Mouse (Mus musculus) testis, postnatal 10 days (tissue): Measurements from ENCODE around the gene Ptpn11.

Source experiments
- DNase-seq: peaks from one replicate; pipeline ENCODE4 v3.0.0; 2021; ENCODE audit warnings: low spot score

The Ptpn11 gene

DNA sequence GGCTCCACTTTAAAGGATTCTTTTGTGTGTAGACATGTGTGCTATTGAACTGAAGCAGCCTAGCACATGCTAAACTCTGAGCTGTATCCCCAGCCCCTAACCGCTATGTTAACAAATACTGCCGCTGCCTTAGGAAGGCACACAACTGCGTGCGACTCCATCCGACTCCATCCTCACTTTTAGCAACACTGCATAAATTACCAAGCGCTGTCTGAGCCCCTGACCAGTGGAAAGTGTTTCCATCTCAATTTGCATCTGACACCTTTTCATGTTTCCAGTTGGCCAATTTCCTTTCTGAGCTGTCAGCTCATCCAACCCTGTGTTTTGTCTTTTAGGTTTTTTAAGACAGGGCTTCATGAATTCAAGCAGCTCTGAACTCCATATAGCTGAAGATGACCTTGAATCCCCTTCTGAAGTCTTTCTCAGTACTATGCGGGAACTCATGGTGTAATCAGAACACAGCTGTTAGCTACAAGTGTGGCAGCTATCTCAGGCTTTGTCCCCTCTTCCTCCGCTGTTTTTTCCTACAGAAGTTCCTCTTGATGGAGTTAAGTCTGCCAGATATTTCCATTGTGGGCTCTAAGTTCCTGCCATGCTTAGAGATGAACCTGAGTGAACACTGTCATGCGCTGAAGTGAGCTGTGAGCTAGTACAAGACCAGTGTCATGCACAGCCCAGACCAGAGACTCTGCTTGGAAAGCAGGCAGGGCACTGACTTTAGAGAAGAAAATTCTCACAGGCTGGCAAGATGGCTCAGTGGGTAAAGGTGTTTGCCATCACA, 11.9 kb downstream of the Ptpn11 start:
- DNase-seq, result no peak

DNA sequence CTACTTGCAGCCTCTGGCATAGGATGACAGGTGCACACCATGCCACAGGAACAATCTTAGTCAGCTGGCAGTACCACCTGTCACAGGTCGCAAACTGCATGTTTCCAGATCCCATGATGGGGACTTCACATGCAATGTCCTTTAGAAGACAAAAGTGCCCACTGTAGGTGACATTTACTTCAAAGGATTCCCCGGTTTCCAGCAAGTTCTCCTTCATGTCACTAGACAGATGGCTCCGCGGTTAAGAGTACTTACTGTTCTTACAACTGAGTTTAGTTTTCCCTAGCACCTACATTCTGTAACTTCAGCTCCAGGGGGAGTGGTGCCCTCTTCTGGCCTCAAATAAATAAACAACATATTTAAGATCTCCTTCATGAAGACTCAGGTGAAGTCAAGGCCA, 18.4 kb downstream of the Ptpn11 start:
- no peak for DNase-seq

GRCm38 (mm10) chr5:121169588-121169987, 21.6 kb downstream of the Ptpn11 start:
- DNase-seq, result no peak

DNA sequence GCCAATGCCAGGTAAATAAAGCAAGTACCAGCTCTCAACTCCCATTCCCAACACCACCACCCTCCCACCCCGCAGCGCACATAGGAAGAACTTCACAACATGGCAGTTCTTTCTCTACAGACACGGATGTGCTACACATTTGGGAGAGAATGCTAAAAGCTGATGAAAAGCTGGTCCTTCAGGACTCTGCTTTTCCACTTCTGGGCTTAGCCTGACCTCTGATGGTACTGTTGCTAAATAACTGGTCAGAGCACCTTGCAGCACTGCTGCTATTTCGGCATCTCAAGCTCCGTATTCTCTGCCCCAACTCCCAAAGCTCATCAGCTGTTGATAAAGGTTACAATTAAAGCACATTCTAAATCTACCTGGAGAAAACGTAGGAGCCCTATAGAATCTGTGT, 24.3 kb downstream of the Ptpn11 start:
- DNase-seq, result no peak

DNA sequence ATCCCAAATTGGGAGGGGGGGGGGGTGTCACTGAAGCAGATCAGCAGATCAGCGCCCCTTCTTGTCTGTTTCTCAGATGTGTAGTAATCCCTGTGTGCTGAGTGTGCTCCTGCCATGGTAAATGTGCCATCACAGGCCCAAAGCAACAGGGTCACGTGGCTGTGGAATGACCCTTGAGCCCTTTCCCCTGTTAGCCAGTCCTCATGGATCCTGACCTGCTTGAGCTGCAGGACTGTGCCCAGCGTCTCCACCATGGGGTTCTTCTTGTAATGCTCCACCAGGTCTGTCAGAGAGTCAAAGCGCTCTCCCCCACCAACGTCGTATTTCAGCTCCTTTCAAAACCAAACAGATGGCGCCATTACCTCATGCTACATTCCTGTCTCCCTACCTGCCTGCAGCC, 28.3 kb downstream of the Ptpn11 start:
- DNase-seq, result no peak

DNA sequence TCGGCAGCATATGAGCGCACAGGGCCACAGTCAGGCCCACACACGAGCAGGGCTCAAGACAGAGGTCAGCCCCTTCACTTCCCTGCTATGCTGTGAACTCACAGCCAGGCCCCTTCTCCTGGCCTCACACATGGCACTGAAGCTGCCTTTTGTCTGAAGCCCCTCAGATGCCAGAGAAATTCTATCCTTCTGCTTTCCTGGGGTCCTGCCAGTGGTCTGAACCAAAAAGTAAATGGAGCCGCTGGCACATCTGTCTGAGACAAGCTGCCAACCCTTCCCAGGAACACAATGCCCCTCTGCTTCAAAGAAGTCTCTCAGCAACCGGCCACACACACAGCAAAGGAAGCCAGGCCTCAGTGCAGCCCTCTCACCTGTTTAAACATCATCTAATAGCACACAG, 28.9 kb downstream of the Ptpn11 start:
- no peak for DNase-seq

DNA sequence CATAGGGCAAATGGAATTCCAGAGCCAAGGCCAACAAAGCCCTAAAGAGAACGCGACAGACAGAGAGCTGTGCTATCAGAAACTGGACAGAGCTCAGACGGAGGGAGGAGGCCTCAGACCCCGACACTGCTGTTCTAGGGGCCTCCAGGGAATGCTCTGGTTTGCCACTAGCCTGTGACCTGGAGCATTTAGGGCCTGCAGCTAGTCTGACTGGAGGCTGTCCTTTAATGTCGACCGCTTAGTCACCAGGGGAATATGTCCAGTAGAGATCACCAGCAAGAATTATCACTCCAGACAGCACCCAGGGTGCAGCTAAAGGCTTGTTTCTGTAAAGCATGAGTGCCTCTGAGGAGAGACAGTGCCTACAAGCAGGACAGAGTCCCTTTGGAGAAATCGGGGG, 32.2 kb downstream of the Ptpn11 start:
- DNase-seq, result no peak

DNA sequence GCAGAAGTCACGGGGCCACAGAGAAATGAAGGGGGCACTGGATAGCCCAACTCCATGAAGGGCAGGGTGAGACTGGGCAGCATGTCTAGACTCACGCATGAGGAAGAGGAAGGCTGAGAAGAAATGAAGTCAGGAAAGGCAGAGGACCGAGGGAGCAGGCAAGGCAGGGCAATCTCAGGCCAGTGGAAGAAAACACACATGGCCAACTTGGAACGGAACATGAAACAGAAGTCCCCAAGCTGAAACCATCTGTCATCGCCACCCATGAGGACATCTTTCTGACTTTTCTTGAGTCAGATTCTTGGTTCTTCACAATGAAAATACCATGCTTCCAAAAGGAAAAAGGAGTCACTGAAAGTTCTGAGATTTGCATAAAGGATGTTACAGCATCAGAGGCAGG, 33.7 kb downstream of the Ptpn11 start:
- DNase-seq, result no peak

- DNase-seq, result no peak
Measured at GRCm38 (mm10) chr5:121157017-121157416, 34.2 kb downstream of the Ptpn11 start.

DNA sequence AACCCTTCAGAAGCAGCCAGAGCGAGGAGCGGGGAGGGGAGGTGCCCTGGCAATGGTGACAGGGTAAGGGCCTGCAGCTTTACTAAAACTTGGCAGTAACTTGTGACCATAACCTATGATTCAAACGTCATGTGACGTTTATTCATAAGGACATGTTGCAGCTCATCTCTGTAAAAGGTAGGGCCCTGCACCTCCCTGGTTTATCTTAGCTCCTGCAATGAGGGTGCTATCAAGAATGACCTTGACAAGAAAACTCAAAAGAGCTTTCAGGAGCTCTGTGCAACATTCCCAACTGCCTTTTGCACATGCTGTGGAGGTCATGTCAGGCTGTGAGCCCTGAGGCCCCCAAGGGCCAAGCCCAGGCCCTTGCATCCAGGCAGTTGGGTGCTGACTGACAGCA, 35.1 kb downstream of the Ptpn11 start:
- DNase-seq, result no peak

DNA sequence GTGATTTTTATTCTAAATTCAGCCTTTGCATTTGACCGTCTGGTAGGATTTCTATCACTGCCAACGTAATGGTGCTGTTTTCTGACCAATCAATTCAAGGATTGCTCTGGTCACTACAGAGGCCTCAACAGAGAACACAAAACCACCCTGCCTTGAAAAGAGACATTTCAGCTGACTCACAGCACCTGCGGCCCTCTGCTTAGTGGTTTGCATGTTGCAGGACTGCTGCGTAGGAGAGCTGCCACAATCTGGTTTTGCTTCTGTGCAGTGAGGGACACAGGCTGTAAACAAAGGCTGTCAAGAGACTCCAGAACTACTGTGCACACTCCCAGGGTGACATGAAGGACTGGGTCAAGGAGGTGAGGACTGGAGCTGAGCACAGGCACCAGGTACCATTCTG, 40.5 kb downstream of the Ptpn11 start:
- DNase-seq, result no peak

DNA sequence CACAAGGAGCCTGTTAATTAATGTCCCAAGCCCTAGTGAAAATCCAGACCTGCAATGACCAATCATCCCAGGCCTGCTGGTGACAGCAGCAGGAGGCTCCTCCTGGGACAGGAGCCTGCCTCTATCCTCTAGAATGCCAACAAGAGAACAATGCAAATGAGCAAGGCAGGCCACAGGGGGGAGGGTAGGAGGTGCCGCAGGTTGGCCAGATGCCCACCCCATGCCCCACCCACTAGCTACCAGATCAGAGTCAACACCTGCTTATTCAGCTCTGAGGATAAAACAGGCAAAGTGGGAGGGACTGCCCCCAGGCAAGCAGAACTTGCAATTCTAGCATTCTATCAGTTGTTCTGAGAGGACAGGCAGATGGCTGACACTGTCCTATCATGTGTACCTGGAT, 42.0 kb downstream of the Ptpn11 start:
- DNase-seq, result no peak

GRCm38 (mm10) chr5:121146275-121146674, 44.9 kb downstream of the Ptpn11 start:
- no peak for DNase-seq

DNA sequence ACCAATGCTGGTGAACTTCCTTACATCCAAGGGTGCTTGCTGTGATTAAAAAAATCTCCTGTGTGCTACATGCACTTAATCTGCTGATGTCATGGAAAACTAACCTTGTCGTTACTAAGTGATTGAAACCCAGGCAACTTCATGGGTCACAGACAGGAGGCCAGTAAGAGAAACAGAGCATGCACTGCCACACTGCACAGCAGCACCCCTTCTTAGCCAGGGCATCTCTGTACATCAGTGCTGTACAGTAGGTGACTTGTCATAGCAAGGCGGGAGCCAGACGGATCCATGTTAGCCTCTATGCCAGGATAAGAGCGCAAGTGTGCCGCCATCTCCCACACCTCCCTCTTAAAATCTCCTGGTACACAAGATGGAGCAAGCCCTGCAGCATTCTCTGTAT, 45.6 kb downstream of the Ptpn11 start:
- DNase-seq, result no peak

GRCm38 (mm10) chr5:121144441-121145238, 46.6 kb downstream of the Ptpn11 start:
- no peak for DNase-seq

DNA sequence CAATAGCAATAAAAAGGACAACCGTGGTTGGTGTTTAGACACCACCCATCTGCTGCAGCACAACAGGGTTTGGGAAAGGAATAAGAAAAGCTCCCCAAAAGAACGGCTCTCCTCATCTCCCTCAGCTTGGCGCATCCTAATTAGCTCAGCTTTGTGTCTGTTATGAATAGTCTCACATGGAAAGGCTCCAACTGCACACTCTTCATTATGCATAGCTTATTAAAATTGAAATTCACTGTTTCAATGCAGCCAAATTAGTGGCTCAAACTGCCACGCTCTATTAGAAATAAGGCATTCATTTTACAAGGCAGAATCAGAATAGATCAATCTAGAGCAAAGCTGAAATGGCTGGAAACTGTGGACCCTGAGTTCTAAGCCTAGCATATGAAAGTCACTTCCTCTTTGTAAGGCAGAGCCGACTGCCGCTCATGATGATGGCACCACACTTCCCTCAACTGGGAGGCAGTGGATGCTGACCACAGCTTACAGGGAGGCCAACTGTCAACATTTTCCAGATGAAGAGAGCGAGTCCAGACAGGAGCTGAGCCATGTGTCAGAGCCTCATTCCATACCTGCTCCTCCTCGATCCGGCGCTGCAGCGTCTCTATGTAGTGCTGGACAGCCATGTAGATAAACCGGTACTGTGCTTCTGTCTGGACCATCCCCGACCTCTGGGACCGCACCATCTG, 48.6 kb downstream of the Ptpn11 start:
- DNase-seq, result no peak

DNA sequence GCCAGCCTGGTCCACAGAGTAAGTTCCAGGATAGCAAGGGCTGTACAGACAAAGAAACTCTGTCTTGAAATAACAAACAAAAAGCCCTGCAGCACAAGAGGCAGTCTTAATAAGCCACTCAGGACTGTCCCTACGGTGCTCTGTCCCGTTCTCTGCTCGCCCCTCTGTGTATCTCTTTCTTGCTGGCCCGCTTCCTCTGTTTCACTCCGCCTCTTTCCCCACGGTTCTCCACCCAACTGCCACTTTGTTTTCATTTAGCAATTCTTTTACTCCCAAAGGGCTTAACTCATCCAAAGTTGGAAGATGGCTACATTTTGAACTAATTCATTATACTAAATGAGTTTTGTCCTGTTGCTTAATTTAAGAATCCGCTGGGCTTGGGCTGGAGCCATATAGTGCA, 50.9 kb downstream of the Ptpn11 start:
- no peak for DNase-seq

DNA sequence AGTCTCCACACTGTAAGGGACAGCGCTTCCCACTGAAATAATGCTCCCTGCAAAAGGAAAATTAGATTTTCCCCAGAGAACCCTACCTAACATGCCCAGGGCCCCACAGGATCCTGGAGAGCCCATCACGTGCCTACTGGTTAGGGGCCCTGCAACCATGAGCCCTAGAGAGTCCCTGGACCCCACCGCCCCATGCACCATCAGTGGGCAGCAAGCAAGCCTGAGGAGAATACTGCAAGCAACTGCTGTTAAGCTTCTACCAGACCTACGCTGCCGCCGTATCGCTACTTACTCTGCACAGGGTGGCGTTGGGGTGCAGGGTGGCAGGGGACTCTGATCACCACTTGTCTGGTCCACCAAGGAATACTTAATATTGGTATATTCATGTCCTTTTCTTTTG, 54.1 kb downstream of the Ptpn11 start:
- DNase-seq, result no peak

DNA sequence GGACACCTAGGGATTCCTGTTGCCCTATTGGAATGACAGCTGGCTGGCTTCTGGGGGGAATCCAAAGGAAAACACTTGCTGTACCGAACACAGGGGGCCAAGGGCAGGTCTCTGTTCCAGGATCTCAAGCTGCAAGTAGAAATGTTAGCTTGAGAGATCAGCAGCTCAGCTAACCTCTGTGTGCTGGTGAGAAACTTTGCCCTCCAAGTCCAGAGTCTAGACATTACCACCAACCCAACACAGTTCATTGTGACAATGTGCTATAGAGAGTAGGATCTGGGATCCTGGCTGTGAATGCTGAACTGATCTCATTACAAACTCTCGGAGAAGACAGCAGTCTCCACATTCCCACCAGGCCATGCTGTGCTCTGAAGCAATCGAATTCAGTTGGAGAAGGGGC, 59.4 kb downstream of the Ptpn11 start:
- DNase-seq, result no peak

- no peak for DNase-seq
Measured at GRCm38 (mm10) chr5:121129254-121129653, 61.9 kb downstream of the Ptpn11 start.

GRCm38 (mm10) chr5:121126051-121126450, 65.1 kb downstream of the Ptpn11 start:
- DNase-seq, result no peak

DNA sequence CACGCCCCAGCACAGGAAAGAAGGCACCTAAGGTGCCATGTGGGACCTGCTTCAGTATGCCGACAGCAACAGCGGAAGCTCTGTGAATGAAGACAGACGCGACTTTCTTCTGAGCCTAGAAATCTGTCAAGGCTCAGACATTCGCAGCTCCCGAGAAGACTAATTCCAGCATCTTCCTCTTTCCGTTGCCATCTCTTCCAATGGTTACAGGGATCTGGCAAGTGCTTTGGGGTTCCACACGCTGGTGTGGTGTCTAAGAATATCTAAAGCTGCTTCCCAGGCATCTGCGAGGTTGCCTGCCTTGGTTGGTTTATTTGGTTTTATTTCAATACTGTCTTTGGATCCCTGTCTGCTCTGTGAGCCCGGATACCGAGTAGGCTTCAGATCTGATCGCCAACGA, 65.6 kb downstream of the Ptpn11 start:
- no peak for DNase-seq
